Mouse (Mus musculus) ES-CJ7 (cell line): ENCODE measurements around the gene Ptges3l.
"Not testable (repeated sequence)": the region's sequence is repeated elsewhere in the genome, so short reads cannot be mapped to it uniquely, and the experiment has no call there.

Source experiments
- DNase-seq: peaks from one replicate; pipeline ENCODE4 v3.0.0; 2011; ENCODE audit warnings: low read depth, low spot score

Gene Ptges3l

DNA sequence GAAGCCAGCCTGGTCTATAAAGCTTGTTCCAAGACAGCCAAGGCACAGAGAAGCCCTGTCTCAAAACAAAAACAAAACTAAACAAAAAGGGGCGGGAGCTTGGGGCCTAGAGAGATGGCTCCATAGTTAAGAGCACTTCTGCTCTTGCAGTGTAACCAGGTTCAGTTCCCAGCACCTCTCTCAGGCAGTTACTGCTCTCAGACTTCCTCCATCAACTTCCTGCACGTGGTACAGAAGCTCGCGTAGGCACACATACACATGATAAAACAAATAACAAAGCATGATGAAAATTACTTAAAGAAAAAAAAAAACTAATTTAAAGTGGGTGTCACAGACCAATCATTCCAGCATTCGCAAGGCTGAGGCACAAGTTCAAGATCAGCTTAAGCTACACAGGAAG, 5.0 kb downstream of the Ptges3l start:
- no peak for DNase-seq

DNA sequence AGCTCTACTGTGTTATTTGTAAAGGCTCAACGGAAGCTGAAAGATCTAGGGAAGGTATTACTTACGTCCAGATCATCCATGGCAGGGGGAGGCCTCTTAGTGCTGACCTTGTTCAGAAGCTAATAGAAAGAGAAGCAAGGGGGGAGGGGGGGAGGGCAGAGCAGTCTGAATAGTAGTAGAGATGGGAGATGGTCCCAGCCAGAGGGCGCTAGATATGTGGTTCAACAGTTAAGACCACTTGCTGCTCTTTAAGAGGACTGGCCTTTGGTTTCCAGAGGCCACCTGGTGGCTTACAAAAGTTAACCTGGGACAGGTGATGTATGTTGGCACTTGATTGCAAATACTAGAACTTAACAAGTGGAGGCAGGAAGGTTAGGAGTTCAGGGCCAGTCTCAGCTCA, 5.5 kb downstream of the Ptges3l start:
- DNase-seq, result peak; percentile 88

DNA sequence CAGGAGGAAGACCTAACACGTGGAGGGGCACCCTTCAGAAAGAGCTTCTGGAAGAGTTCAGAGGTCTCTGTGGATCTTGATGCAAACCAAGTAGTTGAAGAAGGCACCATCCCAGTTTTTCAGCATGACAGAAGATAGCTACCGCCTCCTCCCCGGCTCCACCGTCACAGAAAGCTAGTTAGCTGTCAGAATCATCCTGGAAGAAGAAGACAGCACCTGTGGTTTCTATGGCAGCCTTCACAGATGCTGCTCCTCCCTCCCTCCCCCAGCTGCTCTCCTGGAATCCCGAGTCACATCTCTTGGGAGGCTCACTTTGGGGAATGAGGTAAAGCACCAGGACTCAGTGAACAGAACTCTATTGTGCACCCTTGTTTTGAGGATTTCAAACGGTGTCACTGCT, 6.1 kb downstream of the Ptges3l start:
- DNase-seq, result no peak

DNA sequence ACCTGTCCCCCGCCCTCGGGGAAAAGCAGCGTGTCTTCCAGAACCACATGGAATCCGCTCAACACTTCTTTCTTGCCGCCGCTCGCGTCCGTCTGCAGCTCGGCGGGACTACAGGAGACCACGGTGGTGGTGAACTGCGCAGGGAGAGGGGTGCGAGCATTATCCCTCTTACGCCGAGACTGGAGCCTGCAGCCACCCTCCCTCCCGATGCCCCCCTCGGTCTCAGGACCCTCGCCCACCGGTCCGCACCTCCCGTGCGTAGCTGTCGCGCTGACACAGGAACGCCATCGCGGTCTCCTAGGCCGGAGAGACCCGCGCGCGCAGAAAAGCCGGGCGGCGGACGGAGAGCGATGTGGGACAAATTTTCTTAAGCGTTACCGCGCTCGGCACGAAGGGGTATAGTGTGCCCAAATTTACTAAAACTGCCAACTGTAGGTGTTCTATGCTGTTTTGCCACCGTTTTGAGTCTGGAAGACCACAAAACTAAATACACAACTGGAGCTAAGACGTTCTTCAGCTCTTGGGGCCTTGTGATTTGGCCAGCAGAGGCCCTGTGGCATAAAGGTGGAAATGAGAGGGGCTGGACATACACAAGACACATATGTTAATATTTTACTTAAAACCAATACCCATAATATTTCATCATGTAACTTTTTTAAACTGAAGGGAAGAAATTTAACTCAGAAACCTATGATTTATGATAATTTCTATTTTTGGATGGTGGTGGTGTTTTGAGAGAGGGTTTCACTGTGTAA, 7.9 kb downstream of the Ptges3l start, which contains the start of gene Aarsd1:
TSS of gene Aarsd1 (minus strand) at position 515 of the 755 bp plus-strand sequence.
- DNase-seq, result peak; percentile 85

DNA sequence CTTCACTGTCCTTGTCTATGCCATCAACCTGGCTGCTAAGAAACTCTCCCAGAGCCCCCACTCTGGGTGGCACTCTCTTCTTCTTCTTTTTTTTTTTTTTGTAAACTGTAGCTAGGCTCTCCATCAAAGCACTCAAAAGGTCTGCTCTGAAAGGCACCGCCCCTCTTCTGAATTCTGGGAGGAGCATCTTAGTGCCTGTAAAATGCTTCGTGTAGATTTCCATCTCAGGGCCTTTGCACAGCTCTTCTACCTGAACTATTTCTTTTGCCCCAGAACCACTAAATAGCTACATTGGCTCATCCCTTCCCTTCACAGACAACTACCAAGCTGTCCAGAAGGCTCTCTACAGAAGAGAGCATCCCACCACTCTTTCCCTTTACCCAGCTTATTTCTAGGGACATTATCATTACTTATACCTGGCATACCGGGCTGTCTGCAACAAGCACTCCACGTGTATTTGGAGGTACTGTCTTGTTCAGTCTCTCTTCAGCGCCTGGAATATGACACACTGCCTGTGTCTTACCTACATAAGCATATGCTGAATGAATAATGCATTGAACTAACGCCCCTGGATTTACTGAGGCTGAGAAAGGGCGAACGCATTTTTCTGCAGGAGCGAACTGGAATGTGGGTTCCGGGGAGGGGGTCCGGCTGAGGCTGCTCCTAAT, 8.6 kb downstream of the Ptges3l start:
- peak; percentile 74 for DNase-seq

DNA sequence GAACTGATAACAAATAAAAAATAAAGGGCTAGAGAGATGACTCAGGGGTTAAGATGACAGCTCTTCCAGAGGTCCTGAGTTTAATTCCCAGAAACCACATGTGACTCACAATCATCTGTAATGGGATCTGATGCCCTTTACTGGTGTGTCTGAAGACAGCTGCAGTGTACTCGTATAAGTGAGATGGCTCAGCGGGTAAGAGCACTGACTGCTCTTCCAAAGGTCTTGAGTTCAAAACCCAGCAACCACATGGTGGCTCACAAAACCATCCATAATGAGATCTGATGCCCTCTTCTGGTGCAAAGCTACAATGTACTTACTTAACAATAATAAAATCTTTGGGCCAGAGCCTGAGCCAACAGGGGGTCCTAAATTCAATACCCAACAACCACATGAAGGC, 9.8 kb downstream of the Ptges3l start:
- DNase-seq, result peak; percentile 42

DNA sequence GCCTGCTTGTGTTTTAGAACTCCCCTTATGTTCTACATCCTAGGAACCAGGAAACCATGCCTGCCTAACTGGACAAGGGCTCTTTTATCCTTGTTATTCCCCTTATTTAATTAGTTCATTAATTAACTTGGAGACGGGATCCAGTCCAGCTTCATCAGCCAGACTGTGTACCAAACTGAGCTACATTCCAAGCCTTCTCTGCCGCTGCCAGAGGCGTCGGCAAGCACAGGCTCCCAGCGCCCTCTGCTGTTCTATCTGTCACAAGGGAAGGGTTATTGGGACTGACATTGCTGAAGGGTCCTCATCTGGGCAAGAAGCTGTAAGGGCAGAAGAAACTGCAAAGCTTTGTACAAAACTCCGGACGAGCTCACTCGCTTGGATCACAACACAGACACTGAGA, 30.0 kb downstream of the Ptges3l start:
- DNase-seq, result peak; percentile 75

DNA sequence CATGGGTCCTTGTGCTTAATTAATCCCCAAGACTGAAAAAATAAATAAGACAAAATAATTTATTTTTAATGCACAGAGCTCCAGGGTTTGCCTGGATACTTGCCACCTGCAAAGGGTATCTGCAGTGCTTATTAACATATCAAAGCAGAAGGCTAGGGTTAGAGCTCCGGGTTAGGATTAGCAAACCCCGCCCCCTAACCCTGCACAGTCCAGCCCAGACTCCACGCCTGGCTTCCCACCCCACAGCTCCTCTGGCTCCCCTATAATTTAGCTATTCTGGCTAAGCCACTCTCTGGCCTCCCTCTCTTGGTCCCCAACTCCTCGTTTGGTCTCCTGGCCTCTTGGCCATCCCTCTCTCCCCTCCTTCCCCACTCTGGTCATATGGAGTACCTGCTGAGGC, 43.3 kb downstream of the Ptges3l start:
- DNase-seq, result peak; percentile 60

DNA sequence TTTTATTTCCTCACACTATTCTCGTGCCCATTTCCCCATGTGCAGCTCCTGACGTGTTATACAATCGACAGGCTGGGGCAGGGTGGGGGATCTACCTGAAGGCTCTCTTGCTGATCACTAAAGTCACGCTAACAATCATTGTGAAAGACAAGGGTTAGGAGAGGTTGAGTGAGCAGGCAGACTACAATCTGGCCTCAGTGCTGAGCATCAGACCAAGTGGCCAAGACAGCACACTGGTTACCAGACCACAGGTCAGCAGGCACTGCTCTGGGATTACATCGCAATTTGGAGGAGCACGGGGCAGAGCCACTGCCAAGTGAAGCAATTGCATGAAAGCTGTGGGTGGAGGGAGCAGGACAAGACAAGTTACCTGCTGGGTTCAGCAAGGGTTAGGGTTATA, 46.2 kb downstream of the Ptges3l start:
- no peak for DNase-seq

DNA sequence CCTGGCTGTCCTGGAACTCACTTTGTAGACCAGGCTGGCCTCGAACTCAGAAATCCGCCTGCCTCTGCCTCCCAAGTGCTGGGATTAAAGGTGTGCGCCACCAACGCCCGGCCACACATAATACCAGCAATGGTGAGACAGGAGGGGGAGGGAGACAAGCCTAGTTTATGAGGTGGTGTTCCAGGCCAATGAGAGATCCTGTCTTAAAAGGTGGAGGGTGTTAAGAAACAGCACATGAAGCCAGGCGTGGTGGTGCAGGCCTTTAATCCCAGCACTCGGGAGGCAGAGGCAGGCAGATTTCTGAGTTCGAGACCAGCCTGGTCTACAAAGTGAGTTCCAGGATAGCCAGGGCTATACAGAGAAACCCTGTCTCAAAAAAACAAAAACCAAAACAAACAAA, 46.9 kb downstream of the Ptges3l start:
- not testable (repeated sequence) for DNase-seq

DNA sequence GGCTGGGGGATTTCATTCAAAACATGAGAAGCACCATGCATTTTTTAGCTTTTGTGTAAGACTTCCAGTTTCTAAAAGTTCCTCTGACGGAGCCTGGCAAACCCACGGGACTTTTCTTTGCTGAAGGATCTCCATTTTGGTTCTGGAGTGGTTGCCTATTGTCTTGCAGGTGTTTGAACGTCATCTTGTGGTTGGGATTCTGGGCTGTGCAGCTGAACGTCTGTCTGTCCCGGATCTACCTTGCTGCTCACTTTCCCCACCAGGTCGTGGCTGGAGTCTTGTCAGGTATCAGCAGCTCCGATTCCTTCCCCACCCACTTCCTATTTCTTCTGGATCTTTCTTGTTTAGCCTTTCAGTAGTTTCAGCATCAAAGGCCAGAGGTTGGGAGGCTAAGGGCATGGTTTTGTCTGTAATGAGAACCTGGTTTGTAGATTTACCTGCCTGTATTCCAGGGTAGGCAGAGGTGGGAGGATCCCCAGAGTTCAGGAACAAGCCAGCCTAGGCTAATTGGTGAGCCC, 50.7 kb downstream of the Ptges3l start:
- DNase-seq, result no peak

DNA sequence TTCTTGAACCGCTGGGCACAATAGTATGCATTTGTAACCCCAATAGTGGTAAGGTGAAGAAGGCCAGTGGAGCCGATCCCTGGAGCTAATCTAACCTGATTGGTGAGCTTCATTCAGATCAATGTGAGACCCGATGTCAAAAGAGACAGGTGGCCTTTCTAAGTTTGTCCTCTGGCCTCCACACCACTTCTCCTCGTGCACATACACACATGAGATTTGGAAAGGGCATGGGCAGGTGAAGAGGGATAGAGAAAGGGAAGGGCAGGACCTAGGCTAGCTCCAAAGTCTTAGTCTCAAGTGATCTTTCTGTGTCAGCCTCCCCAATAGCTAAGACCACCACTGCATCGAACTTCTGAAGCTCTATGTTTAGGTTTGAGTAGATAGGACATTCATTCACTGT, 55.0 kb downstream of the Ptges3l start:
- no peak for DNase-seq
